Mouse (Mus musculus) lung, adult 2 months (tissue): Measurements from ENCODE around the gene Banp. TPM values are rescaled to one million over a fixed set of nuclear protein-coding genes. Genes with fewer than 3 reads are reported as not detected.

Source experiments
- DNase-seq: peaks from one replicate; pipeline ENCODE4 v3.0.0; 2022
- H3K4me1 ChIP-seq: fragments of 200-500 bp; 2 replicates; pipeline ENCODE4 v1.6.1; 2011; ENCODE audit warnings: low read length; ENCODE audit not compliant: control insufficient read depth, insufficient read depth
- H3K4me3 ChIP-seq: fragments of 200-500 bp; replicated peaks from 2 replicates; pipeline ENCODE3; 2011; ENCODE audit warnings: low read depth, mild to moderate bottlenecking, control low read depth, low read length; ENCODE audit errors: extremely low read depth
- CTCF ChIP-seq: fragments of 200-500 bp; IDR thresholded peaks from 2 replicates; pipeline ENCODE4 v1.5.1; 2011; ENCODE audit warnings: mild to moderate bottlenecking, low read length, control low read depth; ENCODE audit not compliant: insufficient read depth
- POLR2A ChIP-seq: fragments of 200-500 bp; IDR thresholded peaks from 2 replicates; pipeline ENCODE4 v1.6.1; 2011; ENCODE audit warnings: low read depth, mild to moderate bottlenecking, control low read depth, low read length, borderline replicate concordance; ENCODE audit errors: extremely low read depth
- WGBS: fragments of 180-500 bp; shearing (Covaris S2); methylation state at CpG from one replicate; pipeline ENCODE4 v1.1.7; 2018; 5-methylcytosine and 5-hydroxymethylcytosine counted together
- polyA plus RNA-seq: library from polyadenylated mRNA; depleted of rRNA; stranded (reverse); fragments of >200 nt; gene quantifications from 2 replicates; pipeline ENCODE4 v1.2.3, GENCODE M21; 2012

The Banp gene
- polyA plus RNA-seq, 1 experiment = 57.8 TPM

DNA sequence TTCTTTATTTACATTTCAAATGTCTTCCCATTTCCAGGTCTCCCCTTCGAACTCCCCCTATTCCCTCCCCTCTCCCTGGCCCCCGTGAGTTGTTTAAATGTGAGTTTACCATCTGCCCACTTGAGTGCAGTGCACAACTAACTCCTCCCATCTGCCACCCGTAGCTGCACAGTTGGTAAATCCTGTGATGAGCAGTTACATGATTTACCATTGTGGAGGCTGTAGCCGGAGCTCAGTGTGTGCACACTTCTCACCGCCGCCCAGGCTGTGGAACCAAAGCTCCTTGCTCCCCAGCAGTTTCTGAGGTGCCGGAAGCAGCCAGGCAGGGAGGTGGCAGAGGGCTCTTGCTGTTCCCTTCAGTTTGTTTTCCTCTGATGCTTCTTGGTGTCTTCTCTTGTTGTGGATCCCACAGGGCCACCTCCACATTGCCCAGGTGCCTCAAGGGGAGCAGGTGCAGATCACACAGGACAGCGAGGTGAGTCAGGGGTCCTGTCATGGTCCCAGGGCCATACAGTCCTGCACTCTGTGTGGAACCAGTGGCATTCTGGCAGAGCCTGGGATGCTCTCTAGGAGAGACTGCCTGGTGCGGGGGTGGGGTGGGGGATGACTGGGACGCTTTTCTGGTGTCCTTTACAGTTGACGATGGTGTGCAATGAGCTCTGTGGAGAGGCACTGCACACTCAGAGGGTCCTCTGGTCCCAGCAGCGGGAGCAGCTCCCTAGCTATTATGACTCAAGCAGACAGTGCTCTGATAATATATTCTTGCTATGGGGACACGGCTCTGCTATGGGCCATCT, 57.3 kb downstream of the Banp start:
- Histone ChIP-seq H3K4me1 (peaks cover 6% of the 10 kb centered on the region), H3K4me3 (no peak overlapping the region)
- 87% methylated on average over 13 of the region's 13 CpGs for WGBS
- DNase-seq = no peak
- TF ChIP-seq CTCF (no peak), POLR2A (no peak)

DNA sequence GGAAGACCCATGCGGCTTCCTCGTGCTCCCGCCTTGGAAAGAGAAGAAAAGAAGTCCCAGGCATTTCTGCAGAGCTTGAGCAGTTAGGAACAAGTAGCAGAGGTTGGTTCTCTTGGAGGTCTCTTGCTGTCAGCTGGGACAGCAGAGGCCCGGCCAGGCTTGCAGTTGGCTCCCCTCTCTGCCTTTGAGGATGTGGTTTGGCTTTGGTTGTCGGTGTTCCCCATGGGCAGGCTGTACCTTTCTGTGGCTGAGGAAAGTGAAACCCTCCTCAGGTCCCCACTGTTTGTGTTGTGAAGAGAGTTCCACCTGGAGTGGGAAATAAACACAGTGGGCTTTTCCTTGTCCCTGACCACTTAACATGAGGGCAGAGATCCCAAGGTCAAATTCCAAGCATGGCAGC, 58.8 kb downstream of the Banp start:
- no peak for DNase-seq
- no peaks in the 10 kb centered on the region; the same call in none of the 2 replicates for H3K4me1 ChIP-seq
- WGBS = 77% methylated on average over 5 of the region's 5 CpGs
- H3K4me3 ChIP-seq = no peak overlapping the region
- no peak for TF ChIP-seq POLR2A

DNA sequence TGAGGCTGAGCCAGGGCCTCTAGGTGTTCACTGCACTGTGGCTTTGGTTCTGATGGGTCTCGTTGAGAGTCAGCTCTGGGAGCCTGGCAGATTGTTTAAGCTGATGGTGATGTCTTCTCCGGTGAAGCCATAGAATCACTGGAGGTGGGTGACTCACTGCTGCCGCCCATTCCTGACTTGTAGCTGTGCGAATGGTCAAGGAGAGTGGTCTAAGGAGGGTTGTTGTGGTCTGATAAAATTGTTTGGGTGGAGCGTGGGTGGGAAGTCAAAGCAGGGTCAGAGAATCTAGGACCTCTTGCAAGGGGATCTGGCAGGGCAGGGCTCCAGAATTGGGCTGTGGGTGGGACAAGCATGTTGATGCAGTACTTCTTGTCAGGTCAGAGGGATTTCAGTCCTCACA, 61.1 kb downstream of the Banp start:
- H3K4me1 ChIP-seq = no peaks in the 10 kb centered on the region
- no peak overlapping the region for H3K4me3 ChIP-seq
- TF ChIP-seq POLR2A (no peak), CTCF (no peak)
- DNase-seq = no peak
- WGBS = 80% methylated on average over 5 of the region's 5 CpGs

DNA sequence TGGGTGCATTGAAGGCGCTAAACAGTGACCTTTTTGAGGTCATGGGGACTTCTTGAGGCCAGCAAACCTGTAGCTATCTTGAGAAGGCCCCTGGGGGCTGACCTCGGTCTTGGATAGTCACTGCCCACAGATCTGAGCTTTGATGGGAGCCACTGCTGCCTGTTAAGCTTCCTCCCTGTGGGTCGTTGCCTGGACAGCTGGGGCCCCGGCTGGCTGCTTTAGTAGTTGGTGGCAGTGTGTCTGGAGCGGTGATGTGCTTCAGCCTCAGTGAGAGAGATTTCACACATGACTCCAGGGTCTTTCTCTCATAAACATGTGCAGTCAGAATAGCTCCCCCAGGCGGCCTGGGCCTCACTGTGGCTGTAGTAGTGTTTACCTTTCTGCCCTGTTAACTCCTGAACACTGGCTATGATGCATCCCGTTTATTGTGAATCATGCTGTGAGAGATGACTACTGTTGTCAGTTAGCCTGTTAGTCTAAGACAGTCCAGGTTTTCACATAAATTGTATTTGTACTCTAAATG, 61.6 kb downstream of the Banp start:
- H3K4me3 ChIP-seq = no peak overlapping the region
- no peaks in the 10 kb centered on the region for H3K4me1 ChIP-seq
- 74% methylated on average over 7 of the region's 7 CpGs for WGBS
- DNase-seq = no peak
- TF ChIP-seq CTCF = no peak
- TF ChIP-seq POLR2A = no peak

DNA sequence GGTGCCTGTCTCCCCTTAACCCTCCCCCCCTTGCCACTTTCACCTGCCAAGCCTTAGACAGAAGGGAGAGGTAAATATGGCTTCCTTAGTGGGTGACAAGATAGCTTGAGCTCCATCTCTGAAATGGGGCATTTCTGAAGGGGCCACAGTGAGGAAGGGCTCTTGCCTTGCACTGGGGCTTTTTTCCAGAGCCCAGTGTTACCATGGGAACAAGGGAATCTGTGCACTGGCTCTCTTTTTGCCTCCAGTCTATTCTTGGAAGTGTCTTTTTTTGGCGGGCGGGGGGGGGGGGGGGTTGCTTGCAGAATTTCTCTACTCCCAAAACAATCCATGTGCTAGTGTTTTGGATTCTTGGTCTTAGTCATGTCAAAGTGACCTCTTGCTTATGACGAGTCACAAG, 65.1 kb downstream of the Banp start:
- no peak overlapping the region for H3K4me3 ChIP-seq
- TF ChIP-seq POLR2A (no peak), CTCF (no peak)
- 72% methylated on average over 3 of the region's 3 CpGs for WGBS
- DNase-seq = no peak
- no peaks in the 10 kb centered on the region for H3K4me1 ChIP-seq

DNA sequence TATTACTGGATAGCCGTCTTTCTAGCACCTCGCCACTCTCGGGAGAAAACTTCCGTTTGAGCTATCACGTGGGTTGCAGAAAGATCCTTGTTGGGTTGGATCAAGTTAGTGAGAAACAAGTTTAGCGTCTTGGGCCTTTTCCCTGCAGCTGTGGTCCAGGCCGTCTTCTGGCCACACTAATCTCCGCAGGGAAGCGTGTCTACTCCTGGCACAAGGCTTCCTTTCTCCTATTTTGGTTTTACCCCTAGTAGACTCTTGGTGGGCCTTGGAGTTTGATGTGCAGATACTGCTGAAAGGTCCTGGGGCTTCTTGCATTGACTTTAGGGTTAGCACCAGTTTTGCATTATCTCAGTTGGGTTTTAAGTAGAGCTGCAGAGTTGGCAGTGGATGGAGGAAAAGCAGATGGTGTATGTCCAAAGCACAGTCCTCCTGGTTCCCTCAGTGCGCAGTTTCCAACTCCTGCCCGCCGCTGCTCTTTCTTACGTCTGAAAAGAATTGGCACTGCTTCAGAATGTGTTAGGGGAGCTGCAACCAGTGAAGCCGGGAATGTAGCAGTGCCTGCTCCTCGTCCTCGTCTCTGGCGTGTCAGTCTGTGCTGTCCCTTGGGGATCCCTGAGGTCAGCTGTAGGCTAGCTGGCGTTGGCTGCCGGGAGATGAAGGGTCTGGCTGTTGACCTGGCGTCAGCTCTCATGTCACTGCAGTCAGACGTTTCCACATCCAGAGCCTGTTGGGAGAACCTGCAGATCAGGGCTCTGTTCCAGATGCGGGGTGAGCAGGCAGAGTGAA, 68.7 kb downstream of the Banp start:
- Histone ChIP-seq H3K4me1 (peaks cover 7% of the 10 kb centered on the region), H3K4me3 (no peak overlapping the region)
- no peak for DNase-seq
- 65% methylated on average over 22 of the region's 22 CpGs for WGBS
- TF ChIP-seq POLR2A = no peak

DNA sequence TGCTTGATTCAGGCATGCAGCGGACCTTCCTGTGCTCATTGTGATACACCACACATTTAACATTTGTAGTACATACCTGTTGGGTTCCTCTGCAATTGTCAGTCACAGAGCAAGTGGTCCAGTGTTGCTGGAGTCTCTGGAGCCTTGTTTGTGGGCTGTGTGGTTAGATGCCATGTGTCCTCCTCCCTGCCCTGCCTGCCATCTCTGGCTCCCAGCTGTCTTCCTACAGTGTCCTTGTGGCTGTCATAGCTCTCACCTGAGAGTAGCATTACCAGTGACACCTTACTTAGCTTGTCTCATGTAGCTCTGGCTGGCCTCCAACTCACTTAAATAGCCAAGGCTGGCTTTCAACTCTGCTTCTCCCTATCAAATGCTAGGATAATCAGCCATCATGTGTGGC, 69.6 kb downstream of the Banp start:
- peaks cover 7% of the 10 kb centered on the region for H3K4me1 ChIP-seq
- 100% methylated on average over 1 of the region's 1 CpGs for WGBS
- TF ChIP-seq CTCF (no peak), POLR2A (no peak)

DNA sequence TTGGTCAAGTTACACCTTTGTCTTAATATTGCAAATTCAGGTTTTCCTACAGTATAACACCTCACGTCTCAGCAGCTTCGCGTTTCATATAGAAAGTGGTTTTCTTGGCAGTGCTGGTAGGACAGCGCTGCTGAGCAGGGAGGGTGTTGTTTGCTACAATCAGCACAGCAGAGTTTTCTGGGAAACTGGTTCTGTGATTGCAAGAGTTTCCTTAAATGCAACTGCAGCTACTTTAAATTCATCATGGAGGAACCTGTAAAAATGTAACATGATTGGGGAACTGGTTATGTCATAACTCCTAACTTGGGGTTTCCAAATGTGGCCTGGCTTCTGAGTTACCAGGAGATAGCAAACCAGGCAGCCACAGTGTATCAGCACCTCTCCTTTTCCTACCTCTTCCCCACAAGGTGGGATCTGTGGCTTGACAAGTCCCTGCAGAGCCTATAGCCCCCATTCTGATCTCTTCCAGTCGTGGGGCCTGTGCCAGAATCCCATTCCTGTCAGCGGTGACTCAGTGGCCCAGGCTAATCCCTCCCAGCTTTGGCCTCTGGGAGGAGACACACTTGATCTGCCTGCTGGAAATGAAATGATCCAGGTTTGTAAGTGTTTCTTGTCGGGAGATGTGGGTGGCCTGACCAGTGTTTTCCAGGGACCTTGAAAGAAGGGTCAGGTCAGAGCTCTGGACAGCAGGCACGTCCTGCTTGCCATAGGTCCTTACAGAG, 70.7 kb downstream of the Banp start:
- Histone ChIP-seq H3K4me3 (no peak overlapping the region), H3K4me1 (peaks cover 7% of the 10 kb centered on the region)
- 78% methylated on average over 8 of the region's 8 CpGs for WGBS
- no peak for TF ChIP-seq POLR2A
- TF ChIP-seq CTCF = no peak
- DNase-seq = no peak

More for the DNA sequence above, 69.6 kb downstream of the Banp start:
- H3K4me3 ChIP-seq = no peak overlapping the region
- DNase-seq = no peak

DNA sequence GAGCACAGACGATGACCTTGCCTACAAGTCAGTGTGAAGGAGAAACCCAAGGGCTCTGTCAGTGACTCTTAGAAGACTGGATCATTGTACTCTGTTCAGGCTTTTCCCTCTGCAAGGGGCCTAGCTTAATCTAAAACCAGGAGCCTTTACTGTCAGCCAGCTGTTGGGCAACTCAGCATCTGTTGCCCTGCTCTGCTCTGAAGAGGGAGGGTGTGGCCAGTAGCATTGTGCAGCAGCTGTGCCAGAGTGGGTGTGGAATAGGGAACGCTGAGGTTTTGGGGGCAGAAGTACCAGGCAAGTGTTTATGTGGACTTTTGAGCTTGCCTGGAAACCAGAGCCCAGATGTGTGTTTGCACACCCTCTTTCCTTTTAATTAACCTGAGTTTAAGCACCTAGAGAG, 72.2 kb downstream of the Banp start:
- 52% methylated on average over 2 of the region's 2 CpGs for WGBS
- Histone ChIP-seq H3K4me3 (no peak overlapping the region), H3K4me1 (peaks cover 7% of the 10 kb centered on the region)
- TF ChIP-seq POLR2A = no peak
- TF ChIP-seq CTCF = no peak
- DNase-seq = peak; percentile 21
